Mouse (Mus musculus) right cerebral cortex, adult 2 months (tissue): ENCODE measurements around the gene Gm4565.
"Not testable (repeated sequence)": the region's sequence is repeated elsewhere in the genome, so short reads cannot be mapped to it uniquely, and the experiment has no call there.

Experiments used
- DNase-seq, 2 experiments: peaks; one replicate each; pipeline ENCODE4 v3.0.0; 2021 to 2022; ENCODE audit warnings: low spot score in 2 of 2

Gm4565 gene

DNA sequence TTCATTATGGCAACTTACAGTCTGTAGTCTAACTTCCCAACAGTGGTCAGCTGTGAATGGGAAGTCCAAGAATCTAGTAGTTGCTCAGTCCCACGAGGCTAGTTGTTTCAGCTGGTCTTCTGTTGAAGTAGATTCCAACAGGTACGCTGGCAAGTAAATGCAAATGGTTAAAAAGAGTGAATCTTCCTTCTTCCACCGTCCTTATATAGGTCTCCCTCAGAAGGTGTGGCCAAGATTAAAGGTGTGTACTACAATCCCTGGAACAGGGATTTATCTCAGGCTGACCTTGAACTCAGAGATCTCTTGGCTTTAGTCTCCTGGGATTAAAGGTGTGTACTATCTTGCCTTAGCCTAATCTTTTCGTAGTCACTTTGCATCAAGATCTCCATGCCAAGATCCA is at the start of gene Gm4565:
Gm4565 (minus strand) TSS at position 101 of the 400 bp plus-strand sequence.
- not testable (repeated sequence) for DNase-seq

DNA sequence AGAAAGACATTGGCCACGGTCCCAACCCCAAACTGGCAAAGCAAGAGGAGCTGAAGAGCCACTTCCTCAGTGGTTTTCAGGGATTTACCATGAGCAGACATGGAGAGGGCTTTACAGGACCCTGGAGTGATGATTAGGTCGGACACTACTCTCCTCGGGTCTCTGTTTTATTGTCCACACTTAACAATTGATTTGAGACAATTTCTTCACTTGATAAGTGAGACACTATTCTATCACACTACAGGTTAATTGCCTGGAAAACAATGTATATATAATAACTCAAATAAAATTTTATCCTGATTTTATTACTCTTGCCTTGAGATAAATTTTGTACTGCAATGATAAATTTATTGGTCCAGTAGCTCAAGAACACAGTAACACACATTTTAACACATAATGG is 22.7 kb downstream of the Gm4565 start, which contains the start of gene Gm4201:
Gm4201 (minus strand) TSS at position 101 of the 400 bp plus-strand sequence.
- DNase-seq, result not testable (repeated sequence)

DNA sequence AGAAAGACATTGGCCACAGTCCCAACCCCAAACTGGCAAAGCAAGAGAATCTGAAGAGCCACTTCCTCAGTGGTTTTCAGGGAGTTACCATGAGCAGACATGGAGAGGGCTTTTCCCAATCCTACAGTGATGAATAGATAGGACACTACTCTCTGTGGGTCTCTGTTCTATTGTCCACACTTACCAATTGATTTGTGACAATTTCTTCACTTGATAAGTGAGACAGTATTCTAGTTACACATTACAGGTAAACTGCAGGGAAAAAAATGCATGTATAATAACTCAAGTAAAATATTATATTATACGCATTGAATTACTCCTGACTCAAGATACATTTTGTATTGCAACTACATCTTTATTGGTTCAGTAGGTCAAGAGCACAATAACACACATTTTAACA is 53.1 kb downstream of the Gm4565 start, which contains the start of gene Gm8677:
Gm8677 (minus strand) TSS at position 101 of the 400 bp plus-strand sequence.
- DNase-seq, result not testable (repeated sequence)
